Mouse (Mus musculus) thymus, adult 2 months (tissue): Measurements from ENCODE around the gene Smg6. TPM values are rescaled to one million over a fixed set of nuclear protein-coding genes. Genes with fewer than 3 reads are reported as not detected.

Source experiments
- DNase-seq: peaks from one replicate; pipeline ENCODE4 v3.0.0; 2021
- H3K27ac ChIP-seq: fragments of 200-500 bp; 2 replicates; pipeline ENCODE4 v1.5.1; 2012; ENCODE audit warnings: low read length, control low read depth; ENCODE audit not compliant: control insufficient read depth, insufficient read depth
- H3K27me3 ChIP-seq: fragments of 200-500 bp; 2 replicates; pipeline ENCODE4 v1.6.1; 2012; ENCODE audit warnings: mild to moderate bottlenecking, low read length, moderate library complexity, mixed read lengths; ENCODE audit not compliant: control insufficient read depth, insufficient read depth
- H3K36me3 ChIP-seq: fragments of 200-500 bp; 2 replicates; pipeline ENCODE4 v1.6.1; 2012; ENCODE audit warnings: mild to moderate bottlenecking, low read length, moderate library complexity; ENCODE audit not compliant: control insufficient read depth, insufficient read depth
- H3K4me1 ChIP-seq: fragments of 200-500 bp; replicated peaks from 2 replicates; pipeline ENCODE4 v1.6.1; 2012; ENCODE audit warnings: low read length; ENCODE audit not compliant: control insufficient read depth, insufficient read depth
- H3K4me3 ChIP-seq: fragments of 200-500 bp; 2 replicates; pipeline ENCODE4 v1.5.1; 2012; ENCODE audit warnings: mild to moderate bottlenecking, low read length, control low read depth, moderate library complexity; ENCODE audit not compliant: control insufficient read depth, insufficient read depth
- CTCF ChIP-seq: fragments of 200-500 bp; IDR thresholded peaks from 2 replicates; pipeline ENCODE4 v1.5.1; 2012; ENCODE audit warnings: mild to moderate bottlenecking, control low read depth, low read length, moderate library complexity, borderline replicate concordance; ENCODE audit not compliant: control insufficient read depth, poor library complexity, insufficient read depth; ENCODE audit errors: extremely low read depth
- POLR2A ChIP-seq: fragments of 200-500 bp; IDR thresholded peaks from 2 replicates; pipeline ENCODE4 v1.6.1; 2012; ENCODE audit warnings: mild to moderate bottlenecking, low read length, control low read depth, moderate library complexity; ENCODE audit not compliant: control insufficient read depth, poor library complexity, insufficient read depth; ENCODE audit errors: extremely low read depth
- WGBS: fragments of 180-500 bp; shearing (Covaris S2); methylation state at CpG from one replicate; pipeline ENCODE4 v1.1.7; 2018; 5-methylcytosine and 5-hydroxymethylcytosine counted together
- polyA plus RNA-seq: library from polyadenylated mRNA; depleted of rRNA; stranded (reverse); fragments of >200 nt; gene quantifications from 2 replicates; pipeline ENCODE4 v1.2.3, GENCODE M21; 2012

Gene Smg6
- polyA plus RNA-seq, 1 experiment = 69.7 TPM

- 99% methylated on average over 2 of the region's 2 CpGs for WGBS
- H3K27ac ChIP-seq = no peak overlapping the region
- DNase-seq = no peak
- H3K27me3 ChIP-seq = no peaks in the 10 kb centered on the region
- TF ChIP-seq CTCF (no peak), POLR2A (no peak)
- H3K4me3 ChIP-seq = no peak overlapping the region
- no peaks in the 10 kb centered on the region for H3K4me1 ChIP-seq
- peaks cover 43% of the 10 kb centered on the region for H3K36me3 ChIP-seq
Observed at GRCm38 (mm10) chr11:75145841-75146240, 220.2 kb downstream of the Smg6 start.

DNA sequence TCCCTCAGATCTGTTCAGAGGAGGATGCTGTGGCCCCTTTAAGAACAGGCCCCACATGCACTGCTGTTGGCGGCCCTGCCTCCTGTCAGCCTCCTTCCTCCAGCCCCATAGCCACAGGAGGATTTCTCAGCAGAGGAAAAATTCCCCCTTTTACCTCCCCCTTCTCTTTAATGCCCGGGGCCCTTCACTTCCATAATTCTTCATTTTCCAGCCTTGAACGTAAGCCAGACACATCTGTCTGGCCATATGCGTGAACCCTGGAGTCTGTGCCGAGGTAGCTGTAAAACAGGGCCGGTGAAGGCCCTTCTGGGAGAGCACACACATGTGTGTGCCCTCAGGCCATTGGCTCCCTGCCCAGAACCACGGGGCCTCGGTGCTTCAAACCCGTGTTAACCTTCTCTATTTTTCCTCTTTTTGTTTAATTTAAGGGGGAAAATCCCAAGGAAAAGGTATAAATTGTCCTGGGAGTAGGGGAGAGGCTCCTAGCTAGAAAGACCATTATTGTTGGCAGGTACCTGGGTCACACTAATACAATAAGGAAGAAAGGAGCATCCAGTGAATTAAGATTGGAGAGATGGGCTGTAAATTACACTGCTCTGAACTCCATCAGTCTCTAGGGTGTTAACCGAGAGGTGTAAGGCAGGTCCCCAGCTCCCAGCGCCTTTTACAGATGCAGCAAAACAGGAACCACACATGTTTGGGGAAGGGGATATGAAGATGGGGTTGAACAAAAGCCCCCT is 221.7 kb downstream of the Smg6 start:
- Histone ChIP-seq H3K4me1 (no peaks in the 10 kb centered on the region), H3K36me3 (peaks cover 45% of the 10 kb centered on the region), H3K27me3 (no peaks in the 10 kb centered on the region), H3K27ac (no peak overlapping the region), H3K4me3 (no peak overlapping the region)
- no peak for DNase-seq
- TF ChIP-seq POLR2A (no peak), CTCF (no peak)
- 60% methylated on average over 11 of the region's 11 CpGs for WGBS

- H3K4me1 ChIP-seq = no peaks in the 10 kb centered on the region
- no peak overlapping the region for H3K27ac ChIP-seq
- peaks cover 40% of the 10 kb centered on the region for H3K36me3 ChIP-seq
- no peak overlapping the region for H3K4me3 ChIP-seq
- no peaks in the 10 kb centered on the region for H3K27me3 ChIP-seq
- no peak for DNase-seq
- no peak for TF ChIP-seq POLR2A
- no peak for TF ChIP-seq CTCF
- 72% methylated on average over 3 of the region's 3 CpGs for WGBS
Observed at GRCm38 (mm10) chr11:75147846-75148168, 222.2 kb downstream of the Smg6 start.

DNA sequence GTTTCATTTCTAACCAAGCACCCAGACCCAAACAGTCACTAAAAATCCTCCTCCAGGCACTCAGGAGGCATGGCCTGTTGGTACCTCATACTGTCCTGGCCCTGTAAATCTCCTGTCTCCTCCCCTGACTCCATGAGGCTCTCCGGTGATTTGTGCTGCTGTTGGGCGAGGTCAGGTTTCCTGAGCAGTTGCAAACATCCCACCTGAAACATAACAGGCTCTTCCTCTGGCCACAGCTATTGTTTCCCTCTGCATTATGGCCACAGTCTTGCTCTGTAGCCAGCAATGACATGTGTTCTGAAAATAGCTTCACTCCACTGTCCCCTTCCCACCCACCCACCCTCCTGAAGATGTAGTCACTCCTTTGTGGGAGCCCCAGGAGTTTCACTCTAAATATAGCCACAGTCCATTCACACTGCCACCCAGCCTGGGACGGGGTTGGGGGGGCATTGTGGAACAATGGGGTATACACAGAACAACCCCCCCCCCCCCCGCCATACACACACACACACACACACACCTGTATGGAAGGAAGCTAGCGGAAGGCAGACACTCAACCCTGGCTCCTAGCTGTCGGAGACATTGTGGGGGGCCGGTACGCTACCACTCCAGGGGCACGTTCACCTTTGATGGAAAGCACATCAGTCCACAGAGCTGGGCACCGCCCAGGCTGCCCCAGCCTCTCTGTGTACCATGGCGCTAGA is 222.9 kb downstream of the Smg6 start:
- TF ChIP-seq CTCF (no peak), POLR2A (no peak)
- no peak overlapping the region for H3K27ac ChIP-seq
- no peak for DNase-seq
- 95% methylated on average over 11 of the region's 11 CpGs for WGBS
- H3K36me3 ChIP-seq = peaks cover 33% of the 10 kb centered on the region
- H3K4me3 ChIP-seq = no peak overlapping the region
- 0 out of 2 replicates have a peak, but pooled peaks cover 3% of the 10 kb centered on the region for H3K4me1 ChIP-seq
- no peaks in the 10 kb centered on the region for H3K27me3 ChIP-seq

DNA sequence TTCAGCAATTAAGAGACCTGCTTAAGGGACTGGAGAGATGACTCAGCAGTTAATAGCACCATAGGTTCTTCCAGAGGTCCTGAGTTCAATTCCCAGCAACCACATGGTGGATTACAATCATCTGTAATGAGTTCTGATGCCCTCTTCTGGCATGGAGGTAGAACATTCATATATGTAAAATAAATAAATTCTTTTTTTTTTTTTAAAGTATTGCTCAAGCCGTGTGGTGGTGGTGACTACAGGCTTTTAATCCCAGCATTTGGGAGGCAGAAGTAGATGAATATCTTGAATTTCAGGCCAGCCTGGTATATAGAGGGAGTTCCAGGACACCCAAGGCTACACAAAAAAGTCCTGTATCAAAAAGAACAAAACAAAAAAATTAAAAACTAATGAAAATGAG is 224.7 kb downstream of the Smg6 start:
- no peak overlapping the region for H3K4me3 ChIP-seq

DNA sequence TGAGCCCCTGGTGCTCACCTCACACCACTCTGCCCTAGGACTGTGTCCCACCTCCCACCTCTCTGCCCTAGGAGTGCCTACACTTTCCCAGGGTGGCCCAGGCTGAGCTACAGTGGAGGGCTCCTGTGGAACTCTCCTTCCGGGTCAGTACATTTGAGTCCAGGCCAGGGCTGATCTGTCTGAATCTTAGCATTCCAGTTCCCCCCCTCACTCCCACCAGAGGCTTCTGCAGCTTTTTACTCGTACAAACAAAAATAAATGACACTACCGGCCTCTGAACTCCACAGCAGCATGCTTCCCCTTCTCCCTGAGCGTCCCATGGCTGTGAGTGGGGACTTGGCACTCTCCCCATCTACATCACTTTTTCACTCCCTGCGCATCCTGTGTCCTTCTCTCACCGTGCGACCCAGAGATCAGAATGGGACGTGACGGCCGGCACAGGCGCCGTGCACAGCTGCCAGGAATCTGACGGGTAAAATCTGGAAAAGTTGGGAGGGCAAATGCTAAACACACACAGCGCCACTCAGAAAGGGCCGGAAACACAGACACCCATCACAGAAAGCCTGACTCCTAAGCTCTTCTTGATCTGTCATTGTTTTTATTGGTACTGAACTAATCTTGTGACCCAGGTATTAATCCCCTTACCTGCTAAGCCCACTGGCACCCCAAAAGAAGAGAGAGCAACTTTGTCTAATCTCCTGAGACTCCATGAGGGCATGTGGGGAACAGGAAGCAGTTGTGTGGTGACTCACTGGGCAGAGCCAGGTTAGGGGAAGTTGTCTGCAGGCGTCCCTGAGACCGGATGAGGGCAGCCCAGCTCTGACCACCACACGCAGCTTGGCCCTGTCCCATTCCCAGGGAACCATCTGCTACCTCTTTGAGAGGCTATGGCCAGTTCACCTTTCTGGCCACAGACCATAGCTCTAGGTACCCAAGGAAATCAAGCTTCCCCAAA is 227.3 kb downstream of the Smg6 start:
- DNase-seq = no peak
- no peak overlapping the region for H3K27ac ChIP-seq

More for the DNA sequence above, 224.7 kb downstream of the Smg6 start:
- no peak for TF ChIP-seq CTCF
- TF ChIP-seq POLR2A = no peak
- Histone ChIP-seq H3K36me3 (peaks cover 17% of the 10 kb centered on the region), H3K27ac (no peak overlapping the region), H3K27me3 (no peaks in the 10 kb centered on the region), H3K4me1 (peaks cover 7% of the 10 kb centered on the region; the same call in 1 of the 2 replicates)
- WGBS = 88% methylated on average over 1 of the region's 1 CpGs
- DNase-seq = no peak

More for the DNA sequence above, 227.3 kb downstream of the Smg6 start:
- no peaks in the 10 kb centered on the region for H3K27me3 ChIP-seq
- H3K36me3 ChIP-seq = peaks cover 14% of the 10 kb centered on the region
- TF ChIP-seq POLR2A (no peak), CTCF (no peak)
- WGBS = 71% methylated on average over 18 of the region's 18 CpGs
- no peak overlapping the region for H3K4me3 ChIP-seq
- H3K4me1 ChIP-seq = peaks cover 7% of the 10 kb centered on the region; the same call in 1 of the 2 replicates
